Mouse (Mus musculus) liver, adult 10 weeks (tissue): Measurements from ENCODE around the gene Pcdh15. TPM values are rescaled to one million over a fixed set of nuclear protein-coding genes. Genes with fewer than 3 reads are reported as not detected.

Experiments used
- polyA plus RNA-seq: library from polyadenylated mRNA; stranded (reverse); fragments of 350-450 nt; fragmentation: Illumina TruSeq; extraction: RNeasy Lipid Tissue Mini Kit (QIAGEN cat#74804); gene quantifications from one replicate; pipeline ENCODE4 v1.2.3, GENCODE M21; 2014; ENCODE audit warnings: low read depth, low replicate concordance

Gene Pcdh15
- polyA plus RNA-seq: not detected

DNA sequence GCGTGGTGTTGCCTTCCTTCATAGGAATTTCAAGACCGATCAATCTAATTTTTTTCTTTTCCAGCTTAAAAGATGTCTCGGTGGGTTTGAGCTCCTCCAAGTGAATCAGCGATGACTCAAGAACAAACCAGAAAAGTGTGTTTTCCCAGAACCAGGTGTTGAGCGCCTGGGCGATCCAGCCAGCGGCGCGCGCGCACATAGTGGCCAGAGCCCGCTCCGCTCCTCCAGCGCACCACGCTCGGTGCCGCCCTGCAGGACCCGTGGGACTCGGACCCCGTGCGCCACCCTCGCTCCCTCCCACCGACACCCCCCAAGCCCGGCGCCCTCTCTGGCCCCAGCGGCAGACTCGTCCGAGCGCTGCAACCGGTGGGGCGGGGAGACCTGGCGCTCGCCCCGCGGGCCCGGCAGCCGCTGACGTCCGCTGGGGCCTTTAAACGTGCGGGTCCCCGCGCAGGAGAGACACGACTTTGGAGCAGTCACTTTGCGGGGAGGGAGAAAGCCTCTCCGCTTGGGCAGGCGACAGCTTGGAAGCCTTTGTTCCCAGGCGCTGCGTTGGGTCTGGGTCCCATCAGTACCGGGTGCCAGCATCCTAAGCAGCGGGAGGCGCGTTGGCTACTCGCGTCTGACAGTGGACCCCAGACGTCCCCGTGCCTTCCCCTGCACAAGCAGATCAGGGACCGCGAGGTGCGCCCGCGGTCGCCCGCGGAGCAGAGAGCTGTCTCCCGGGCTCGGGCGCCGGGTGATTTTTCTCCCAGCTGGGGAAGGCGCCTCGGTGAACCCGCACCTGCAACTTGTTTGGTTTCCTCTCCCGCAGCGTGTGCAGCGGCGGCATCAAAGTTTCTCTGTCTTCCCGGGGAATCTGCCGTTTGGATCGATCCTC, at the start of gene Pcdh15:
Gene Pcdh15, plus strand, starts transcription at position 377 of the 880 bp plus-strand sequence.

